Comparison of ENCODE assay signal across 8 mouse cellular contexts in genomic region chr11:70238591-70239440, GRCm38 (mm10). TPM values are rescaled to one million over a fixed set of nuclear protein-coding genes. Genes with fewer than 3 reads are reported as not detected.
A peak's percentile ranks its signal among the peaks of the same experiment; 100 is the strongest.
DNase-seq lines count a peak whose midpoint lies in the region; ATAC-seq and TF ChIP-seq lines count a peak whose summit lies in the region.

No protein-coding gene starts in this region.

- peaks cover 3% of the 10 kb centered on the region; the same call in 1 of the 2 replicates for H3K79me2 ChIP-seq in liver, adult 2 months (ENCODE audit: control insufficient read depth, insufficient read depth, low read length)

- H3K27ac ChIP-seq in hindbrain, embryonic 11.5 days (ENCODE audit: low read depth, low read length), result peak overlapping the region; percentile 78
- peak overlapping the region; percentile 87 for H3K27ac ChIP-seq in liver, adult 2 months (replicated peaks; ENCODE audit: insufficient read depth, low read depth, low read length)
- peak overlapping the region; percentile 96 for H3K27ac ChIP-seq in stomach, postnatal 0 days (replicated peaks)

- TF ChIP-seq EP300 in stomach, postnatal 0 days (optimal IDR thresholded peaks at IDR 0.05), result no peak

- ATAC-seq in hindbrain, embryonic 11.5 days (ENCODE audit: low FRiP score), result no peak
- ATAC-seq in stomach, postnatal 0 days (ENCODE audit: low FRiP score, low TSS enrichment), result no peak

- 13% methylated on average over 23 of the region's 23 CpGs for WGBS in hindbrain, embryonic 11.5 days
- WGBS in liver, adult 2 months, result 9% methylated on average over 23 of the region's 23 CpGs
- WGBS in stomach, postnatal 0 days, result 9% methylated on average over 23 of the region's 23 CpGs

- H3K9ac ChIP-seq in hindbrain, embryonic 11.5 days (ENCODE audit: low read depth, low read length), result peak overlapping the region; percentile 88
- H3K9ac ChIP-seq in liver, adult 2 months (ENCODE audit: low read depth, low read length), result peak overlapping the region; percentile 96
- H3K9ac ChIP-seq in stomach, postnatal 0 days (ENCODE audit: low read length), result peak overlapping the region; percentile 94

- DNase-seq in spleen, adult 12 weeks (ENCODE audit: low spot score), result peak; percentile 29
- DNase-seq in spleen, postnatal 14 days (ENCODE audit: low spot score in 2 of 2), result no peak
- DNase-seq in cerebellum, postnatal 10 days, result peak; percentile 36 to 65
- no peak for DNase-seq in hindbrain, embryonic 11.5 days (ENCODE audit: low spot score)
- DNase-seq in liver, adult 2 months (ENCODE audit: extremely low read depth, low read depth, low spot score), result peak; percentile 65
- DNase-seq in stomach, postnatal 0 days (ENCODE audit: low spot score), result no peak
- no peak for DNase-seq in left cerebral cortex, postnatal 4 days
- DNase-seq in frontal cortex, postnatal 14 days (ENCODE audit: low spot score in 2 of 2), result no peak

- H3K36me3 ChIP-seq in hindbrain, embryonic 11.5 days (ENCODE audit: control insufficient read depth, insufficient read depth, low read length), result no peaks in the 10 kb centered on the region
- no peaks in the 10 kb centered on the region for H3K36me3 ChIP-seq in liver, adult 2 months (ENCODE audit: control insufficient read depth, insufficient read depth, low read length)
- H3K36me3 ChIP-seq in stomach, postnatal 0 days (ENCODE audit: control insufficient read depth, insufficient read depth, low read length), result no peaks in the 10 kb centered on the region

- H3K9me3 ChIP-seq in hindbrain, embryonic 11.5 days (ENCODE audit: control insufficient read depth, low read length), result no peaks in the 10 kb centered on the region
- H3K9me3 ChIP-seq in stomach, postnatal 0 days (ENCODE audit: control insufficient read depth, low read length), result no peaks in the 10 kb centered on the region

- TF ChIP-seq CTCF in liver, adult 2 months (IDR thresholded peaks at IDR 0.05; ENCODE audit: low read depth, low read length), result no peak
- TF ChIP-seq CTCF in stomach, postnatal 0 days (IDR thresholded peaks at IDR 0.05; ENCODE audit: low read depth), result no peak

- peaks cover 8% of the 10 kb centered on the region for H3K4me1 ChIP-seq in hindbrain, embryonic 11.5 days (replicated peaks; ENCODE audit: control insufficient read depth, insufficient read depth, low read length)
- H3K4me1 ChIP-seq in liver, adult 2 months (ENCODE audit: control insufficient read depth, insufficient read depth, low read length), result peaks cover 7% of the 10 kb centered on the region
- H3K4me1 ChIP-seq in stomach, postnatal 0 days (replicated peaks; ENCODE audit: control insufficient read depth, insufficient read depth), result peaks cover 4% of the 10 kb centered on the region; the same call in 1 of the 2 replicates

- H3K4me2 ChIP-seq in hindbrain, embryonic 11.5 days (replicated peaks; ENCODE audit: low read depth, low read length), result peak overlapping the region; percentile 94
- H3K4me2 ChIP-seq in stomach, postnatal 0 days (replicated peaks; ENCODE audit: low read depth), result peak overlapping the region; percentile 90

- intact Hi-C loops in left cerebral cortex, postnatal 4 days (cut with DNase I), result loop anchor here (10.0 kb wide), 1 partner anchor 96 kb away; no protein-coding TSS in a partner anchor

- TF ChIP-seq POLR2A in liver, adult 2 months (IDR thresholded peaks at IDR 0.05; ENCODE audit: extremely low read depth, insufficient read depth, low read length), result no peak

- H3K27me3 ChIP-seq in hindbrain, embryonic 11.5 days (ENCODE audit: control insufficient read depth, insufficient read depth, low read length), result no peaks in the 10 kb centered on the region
- no peaks in the 10 kb centered on the region for H3K27me3 ChIP-seq in liver, adult 2 months (ENCODE audit: control insufficient read depth, insufficient read depth, low read length)
- H3K27me3 ChIP-seq in stomach, postnatal 0 days (ENCODE audit: control insufficient read depth, insufficient read depth, low read length), result no peaks in the 10 kb centered on the region

- H3K4me3 ChIP-seq in hindbrain, embryonic 11.5 days (ENCODE audit: low read depth, low read length), result peak overlapping the region; percentile 91
- peak overlapping the region; percentile 95 for H3K4me3 ChIP-seq in liver, adult 2 months (ENCODE audit: insufficient read depth, low read depth, low read length)
- H3K4me3 ChIP-seq in stomach, postnatal 0 days (ENCODE audit: low read depth, low read length), result peak overlapping the region; percentile 93

RNA-seq across cellular contexts. Expression of gene Gm21988, which starts 0.8 kb away (rescaled TPM):
- 10.2 and 11.6 TPM in 2 replicates for polyA plus RNA-seq in hindbrain, embryonic 11.5 days (2014; fragmentation: Nextera tagmentation; extraction: Ambion mirVana)
- total RNA-seq in liver, adult 2 months (2014; rRNA removed), result 0.28 and 1.5 TPM in 2 replicates
- 5.8 and 6.8 TPM in 2 replicates for polyA plus RNA-seq in liver, adult 2 months (2012; rRNA removed)
- polyA plus RNA-seq in stomach, postnatal 0 days (2015; fragmentation: Nextera tagmentation; extraction: Ambion mirVana), result 7.5 and 10.1 TPM in 2 replicates
- 1 to 10 TPM; 8.5 to 8.6 TPM for total RNA-seq in left cerebral cortex, postnatal 4 days (2021)

RNA-seq across cellular contexts. Expression of gene Rnasek, which starts 0.8 kb away (rescaled TPM):
- 146 and 147 TPM in 2 replicates for polyA plus RNA-seq in hindbrain, embryonic 11.5 days (2014; fragmentation: Nextera tagmentation; extraction: Ambion mirVana)
- 7.7 and 9.3 TPM in 2 replicates for total RNA-seq in liver, adult 2 months (2014; rRNA removed)
- 158 and 176 TPM in 2 replicates for polyA plus RNA-seq in liver, adult 2 months (2012; rRNA removed)
- 317 and 326 TPM in 2 replicates for polyA plus RNA-seq in stomach, postnatal 0 days (2015; fragmentation: Nextera tagmentation; extraction: Ambion mirVana)
- total RNA-seq in left cerebral cortex, postnatal 4 days (2021), result 100 to 1,000 TPM; 180 to 182 TPM

RNA-seq across cellular contexts. Expression of gene 0610010K14Rik, which starts 1.1 kb away (rescaled TPM):
- polyA plus RNA-seq in hindbrain, embryonic 11.5 days (2014; fragmentation: Nextera tagmentation; extraction: Ambion mirVana), result 229 and 230 TPM in 2 replicates
- total RNA-seq in liver, adult 2 months (2014; rRNA removed), result 6.5 and 9.9 TPM in 2 replicates
- polyA plus RNA-seq in liver, adult 2 months (2012; rRNA removed), result 30.6 and 34.0 TPM in 2 replicates
- polyA plus RNA-seq in stomach, postnatal 0 days (2015; fragmentation: Nextera tagmentation; extraction: Ambion mirVana), result 81.0 and 83.6 TPM in 2 replicates
- total RNA-seq in left cerebral cortex, postnatal 4 days (2021), result 10 to 100 TPM; 64.2 to 73.1 TPM

RNA-seq across cellular contexts. Expression of gene Bcl6b, which starts 9.2 kb away (rescaled TPM):
- polyA plus RNA-seq in hindbrain, embryonic 11.5 days (2014; fragmentation: Nextera tagmentation; extraction: Ambion mirVana), result 5.0 and 5.9 TPM in 2 replicates
- total RNA-seq in liver, adult 2 months (2014; rRNA removed), result 0.74 and 0.81 TPM in 2 replicates
- polyA plus RNA-seq in liver, adult 2 months (2012; rRNA removed), result 0.56 and 1.3 TPM in 2 replicates
- polyA plus RNA-seq in stomach, postnatal 0 days (2015; fragmentation: Nextera tagmentation; extraction: Ambion mirVana), result 3.2 and 3.6 TPM in 2 replicates
- 1 to 10 TPM; 9.1 to 9.3 TPM for total RNA-seq in left cerebral cortex, postnatal 4 days (2021)

RNA-seq across cellular contexts. Expression of gene Alox12, which starts 16.3 kb away (rescaled TPM):
- 3.5 and 3.7 TPM in 2 replicates for polyA plus RNA-seq in hindbrain, embryonic 11.5 days (2014; fragmentation: Nextera tagmentation; extraction: Ambion mirVana)
- 0.09 and 0.20 TPM in 2 replicates for total RNA-seq in liver, adult 2 months (2014; rRNA removed)
- 0.28 and 0.46 TPM in 2 replicates for polyA plus RNA-seq in liver, adult 2 months (2012; rRNA removed)
- polyA plus RNA-seq in stomach, postnatal 0 days (2015; fragmentation: Nextera tagmentation; extraction: Ambion mirVana), result 13.8 and 16.5 TPM in 2 replicates
- total RNA-seq in left cerebral cortex, postnatal 4 days (2021), result under 1 TPM; 0.18 to 0.40 TPM

Comparison
In these comparisons a context has a peak if more than half of its experiments do, and no peak if none do; other contexts are left out.
1. DNase-seq: peak in spleen, adult 12 weeks (single experiment), cerebellum, postnatal 10 days (2 of 2) and liver, adult 2 months (single experiment); none in spleen, postnatal 14 days (0 of 2), hindbrain, embryonic 11.5 days (single experiment), stomach, postnatal 0 days (single experiment), left cerebral cortex, postnatal 4 days (single experiment) and frontal cortex, postnatal 14 days (0 of 2).
2. Peak in every context shown above with its lines, with median percentiles within 50 percentile points of each other: H3K27ac ChIP-seq, H3K4me3 ChIP-seq and H3K9ac ChIP-seq.